Mouse (Mus musculus) stomach, embryonic 14.5 days (tissue): ENCODE data around the gene Ikzf3. TPM values are rescaled to one million over a fixed set of nuclear protein-coding genes. Genes with fewer than 3 reads are reported as not detected.

ENCODE experiments used
- ATAC-seq: fragments of 200-750 bp; cut with Nextera tagmentation; 2 replicates; pipeline ENCODE4 v1.8.0; 2017; ENCODE audit warnings: low read depth, moderate TSS enrichment; ENCODE audit not compliant: insufficient number of reproducible peaks, insufficient read depth, low FRiP score
- H3K27ac ChIP-seq: fragments of 300-500 bp; sonication (generic); 2 replicates; pipeline ENCODE4 v1.5.1; 2014; ENCODE audit warnings: mild to moderate bottlenecking, low read length, moderate library complexity, mixed read lengths
- H3K27me3 ChIP-seq: fragments of 300-500 bp; sonication (generic); 2 replicates; pipeline ENCODE4 v1.6.1; 2014; ENCODE audit warnings: low read length, control low read depth, mixed read lengths; ENCODE audit not compliant: control insufficient read depth, insufficient read depth
- H3K36me3 ChIP-seq: fragments of 300-500 bp; sonication (generic); 2 replicates; pipeline ENCODE4 v1.6.1; 2014; ENCODE audit warnings: mild to moderate bottlenecking, control low read depth, low read length, moderate library complexity, mixed read lengths; ENCODE audit not compliant: control insufficient read depth, insufficient read depth
- H3K4me1 ChIP-seq: fragments of 300-500 bp; sonication (generic); 2 replicates; pipeline ENCODE4 v1.6.1; 2014; ENCODE audit warnings: low read length, control low read depth, mixed read lengths; ENCODE audit not compliant: control insufficient read depth, insufficient read depth
- H3K4me2 ChIP-seq: fragments of 300-500 bp; sonication (generic); replicated peaks from 2 replicates; pipeline ENCODE4 v1.6.1; 2014; ENCODE audit warnings: low read depth, low read length, control low read depth
- H3K4me3 ChIP-seq: fragments of 300-500 bp; sonication (generic); 2 replicates; pipeline ENCODE4 v1.5.1; 2014; ENCODE audit warnings: low read depth, low read length, control low read depth
- H3K9ac ChIP-seq: fragments of 300-500 bp; sonication (generic); replicated peaks from 2 replicates; pipeline ENCODE4 v1.6.1; 2014; ENCODE audit warnings: low read depth, mild to moderate bottlenecking, control low read depth, low read length, moderate library complexity, mixed read lengths
- H3K9me3 ChIP-seq: fragments of 300-500 bp; sonication (generic); 2 replicates; pipeline ENCODE4 v1.6.1; 2016; ENCODE audit warnings: low read depth, low read length, control low read depth; ENCODE audit not compliant: control insufficient read depth
- WGBS: fragments of 180-500 bp; shearing (Covaris S2); extraction: QIAGEN DNeasy Blood & Tissue Kit; methylation state at CpG from one replicate; pipeline ENCODE4 v1.1.7; 2014; 5-methylcytosine and 5-hydroxymethylcytosine counted together
- polyA plus RNA-seq: library from polyadenylated mRNA; unstranded; fragments of >200 nt; fragmentation: Nextera tagmentation; extraction: Ambion mirVana; gene quantifications from 2 replicates; pipeline ENCODE4 v1.2.1, GENCODE M21; 2014

Ikzf3 gene
- polyA plus RNA-seq, 1 experiment from 2014 or later, result 0.23 TPM

DNA sequence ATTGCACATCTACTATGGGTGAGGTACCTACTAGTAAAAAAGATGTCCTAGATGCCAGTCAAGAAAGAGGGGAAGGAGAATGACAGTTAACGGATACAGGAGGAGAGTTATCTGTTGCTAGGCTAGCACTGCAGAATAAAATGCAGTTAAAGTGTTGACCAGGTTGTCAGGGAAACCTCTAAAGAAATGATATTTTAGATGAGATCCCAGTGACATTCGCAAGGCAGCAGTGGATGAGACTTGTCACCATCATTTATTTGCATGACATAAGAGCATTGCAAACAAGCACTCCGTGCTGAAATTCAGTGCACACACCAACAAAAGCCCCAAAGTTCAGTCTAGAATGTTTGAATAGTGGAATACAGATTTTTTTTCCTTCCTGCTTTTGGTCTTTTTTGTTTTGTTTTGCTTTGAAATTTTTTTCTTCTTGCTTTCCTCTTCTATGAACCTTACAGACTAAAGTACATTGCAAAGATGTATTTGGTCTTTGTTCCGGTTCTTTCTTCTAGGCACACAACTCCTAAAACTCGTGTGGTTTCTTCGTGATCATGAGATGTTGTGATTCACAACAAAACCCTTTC is 32.4 kb downstream of the Ikzf3 start:
- Histone ChIP-seq H3K36me3 (no peaks in the 10 kb centered on the region), H3K27me3 (no peaks in the 10 kb centered on the region), H3K9ac (no peak overlapping the region), H3K4me1 (no peaks in the 10 kb centered on the region), H3K9me3 (no peaks in the 10 kb centered on the region), H3K4me2 (no peak overlapping the region), H3K27ac (no peak overlapping the region), H3K4me3 (no peak overlapping the region)
- ATAC-seq, result no peak
- WGBS, result 76% methylated on average over 6 of the region's 6 CpGs

DNA sequence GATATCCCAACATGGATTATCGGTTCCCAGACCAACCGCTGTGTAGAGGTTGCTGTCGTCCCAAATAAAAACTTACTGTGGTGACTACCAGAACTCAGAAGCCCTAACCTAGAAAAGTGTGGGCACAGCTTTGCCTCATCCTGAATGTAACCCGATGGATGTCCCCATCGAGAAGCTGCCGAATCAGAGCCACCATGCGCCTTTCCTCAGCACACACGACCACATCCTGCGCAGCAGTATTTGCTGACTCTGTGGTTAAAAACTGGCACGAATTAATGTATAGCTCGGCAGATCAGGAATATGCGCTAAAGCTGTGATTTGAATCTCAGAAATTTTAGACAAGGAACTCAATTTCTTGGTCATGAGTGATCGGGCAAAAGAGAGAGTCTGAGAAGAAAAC is 33.0 kb downstream of the Ikzf3 start:
- WGBS, result 89% methylated on average over 13 of the region's 13 CpGs
- H3K27ac ChIP-seq, result no peak overlapping the region
- no peak for ATAC-seq
- H3K4me1 ChIP-seq, result no peaks in the 10 kb centered on the region
- no peak overlapping the region for H3K4me2 ChIP-seq
- H3K9me3 ChIP-seq, result no peaks in the 10 kb centered on the region
- H3K9ac ChIP-seq, result no peak overlapping the region
- H3K36me3 ChIP-seq, result no peaks in the 10 kb centered on the region
- H3K27me3 ChIP-seq, result no peaks in the 10 kb centered on the region
- H3K4me3 ChIP-seq, result no peak overlapping the region

DNA sequence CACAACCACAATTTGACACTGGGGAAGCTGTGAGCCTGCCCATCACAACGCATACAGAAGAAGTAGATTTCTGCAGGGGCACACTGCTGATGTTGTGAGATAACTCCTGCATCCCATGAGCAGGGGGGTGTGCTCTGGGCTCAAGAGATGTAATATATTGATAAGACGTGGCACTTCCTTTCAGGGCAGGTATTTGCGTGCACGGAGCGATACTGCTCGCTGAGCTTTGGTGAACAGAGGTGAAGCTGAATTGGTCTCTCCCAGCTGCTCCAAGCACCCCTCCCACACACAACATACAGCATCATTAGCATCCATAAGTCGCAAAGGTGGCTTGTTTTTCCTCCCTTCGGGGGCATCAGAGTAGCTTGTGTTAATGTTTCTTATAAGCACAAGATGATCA is 35.7 kb downstream of the Ikzf3 start:
- H3K27me3 ChIP-seq, result no peaks in the 10 kb centered on the region
- H3K9ac ChIP-seq, result no peak overlapping the region
- H3K4me2 ChIP-seq, result no peak overlapping the region
- no peaks in the 10 kb centered on the region for H3K4me1 ChIP-seq
- 81% methylated on average over 8 of the region's 8 CpGs for WGBS
- no peak overlapping the region for H3K27ac ChIP-seq
- ATAC-seq, result no peak
- no peaks in the 10 kb centered on the region for H3K9me3 ChIP-seq
- H3K4me3 ChIP-seq, result no peak overlapping the region
- no peaks in the 10 kb centered on the region for H3K36me3 ChIP-seq

DNA sequence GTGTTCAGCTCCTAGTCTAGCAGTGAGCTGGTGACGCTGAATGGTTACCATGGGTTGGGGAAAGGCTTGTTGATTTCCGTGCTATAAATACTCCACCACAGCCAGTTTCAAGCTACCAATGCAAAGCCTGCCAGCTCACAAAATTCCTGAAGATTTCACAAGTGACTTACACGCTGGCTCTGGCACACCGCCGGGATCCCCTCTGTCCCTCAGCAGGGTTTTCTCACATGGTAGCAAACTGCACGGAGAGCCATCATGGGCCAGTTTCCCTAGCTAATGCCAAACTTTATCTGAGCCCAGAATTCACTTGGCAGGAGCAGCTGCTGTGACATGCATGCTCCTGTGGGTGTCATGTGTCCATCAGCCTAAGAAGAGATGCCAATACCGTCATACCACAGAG is 36.4 kb downstream of the Ikzf3 start:
- H3K4me3 ChIP-seq, result no peak overlapping the region
- no peak overlapping the region for H3K27ac ChIP-seq
- no peak overlapping the region for H3K9ac ChIP-seq
- H3K4me2 ChIP-seq, result no peak overlapping the region
- no peak for ATAC-seq
- H3K9me3 ChIP-seq, result no peaks in the 10 kb centered on the region
- no peaks in the 10 kb centered on the region for H3K27me3 ChIP-seq
- H3K4me1 ChIP-seq, result no peaks in the 10 kb centered on the region
- 74% methylated on average over 7 of the region's 7 CpGs for WGBS
- no peaks in the 10 kb centered on the region for H3K36me3 ChIP-seq

DNA sequence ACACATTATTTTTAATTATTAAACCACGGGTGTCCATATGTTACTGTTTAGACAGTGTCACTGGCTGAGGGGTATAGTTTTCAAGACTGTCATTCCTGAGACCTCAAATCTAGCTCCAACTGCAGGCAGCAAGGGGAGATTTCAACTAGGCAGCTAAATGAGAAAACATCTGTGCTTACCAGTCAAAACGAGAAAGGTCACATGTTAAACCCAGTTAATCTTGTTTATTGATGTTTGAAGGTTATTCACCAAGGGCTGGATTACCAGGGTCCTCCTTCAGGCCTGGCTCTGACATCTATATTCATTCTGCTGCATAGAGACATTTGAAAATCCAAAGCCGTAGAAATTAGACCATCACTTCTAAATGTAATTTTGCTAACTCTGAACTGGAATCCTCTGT is 40.9 kb downstream of the Ikzf3 start:
- no peak for ATAC-seq
- H3K27ac ChIP-seq, result no peak overlapping the region
- no peaks in the 10 kb centered on the region for H3K9me3 ChIP-seq
- no peak overlapping the region for H3K4me3 ChIP-seq
- no peak overlapping the region for H3K4me2 ChIP-seq
- H3K9ac ChIP-seq, result no peak overlapping the region
- H3K4me1 ChIP-seq, result no peaks in the 10 kb centered on the region
- no peaks in the 10 kb centered on the region for H3K27me3 ChIP-seq
- H3K36me3 ChIP-seq, result no peaks in the 10 kb centered on the region
- WGBS, result 46% methylated on average over 3 of the region's 3 CpGs

DNA sequence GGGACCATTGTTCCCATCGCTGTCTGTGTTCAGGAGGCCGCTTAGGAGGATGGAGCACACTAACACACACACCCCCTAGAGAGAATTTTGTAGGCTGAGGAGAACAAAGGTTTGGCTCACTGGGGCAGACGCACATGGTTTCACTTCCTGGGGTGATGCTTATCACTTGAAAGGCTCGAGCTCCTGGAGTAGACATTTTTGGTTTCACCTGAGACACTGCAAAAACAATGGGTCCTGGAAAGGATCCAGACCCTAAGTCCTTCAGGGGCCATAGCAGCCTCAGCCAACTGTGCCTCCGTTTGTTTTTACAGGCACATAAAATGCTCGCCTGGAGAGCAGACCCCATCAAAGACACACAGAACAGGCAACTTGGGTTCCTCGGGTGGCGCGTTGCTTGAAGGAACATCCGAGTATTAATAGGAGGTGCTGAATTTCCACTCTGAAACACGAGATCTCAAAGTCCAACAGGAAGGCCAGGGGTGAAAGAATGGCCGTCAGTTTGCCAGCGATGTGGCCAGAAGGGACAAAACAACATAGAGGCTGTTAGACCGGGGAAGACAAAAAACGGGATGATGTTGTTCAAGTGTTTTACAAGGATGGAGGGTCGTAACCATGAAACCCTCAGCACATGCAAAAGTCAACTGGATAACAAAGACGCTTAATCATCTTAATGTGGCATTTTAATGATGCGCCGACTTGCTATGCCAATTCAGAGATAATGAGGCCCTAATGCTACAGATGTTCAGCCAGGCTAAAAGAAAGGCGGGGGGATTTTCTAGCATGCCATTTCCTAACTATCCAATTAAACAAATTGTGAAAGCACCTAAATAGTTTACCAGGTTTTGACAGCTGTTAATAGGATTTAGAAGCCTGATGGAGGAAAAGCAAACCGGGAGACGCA is 48.2 kb downstream of the Ikzf3 start:
- H3K9me3 ChIP-seq, result no peaks in the 10 kb centered on the region
- no peak overlapping the region for H3K27ac ChIP-seq
- no peak overlapping the region for H3K4me2 ChIP-seq
- H3K4me3 ChIP-seq, result no peak overlapping the region
- H3K36me3 ChIP-seq, result no peaks in the 10 kb centered on the region
- no peaks in the 10 kb centered on the region for H3K4me1 ChIP-seq
- ATAC-seq, result no peak
- WGBS, result 50% methylated on average over 22 of the region's 22 CpGs
- H3K27me3 ChIP-seq, result no peaks in the 10 kb centered on the region
- H3K9ac ChIP-seq, result no peak overlapping the region

DNA sequence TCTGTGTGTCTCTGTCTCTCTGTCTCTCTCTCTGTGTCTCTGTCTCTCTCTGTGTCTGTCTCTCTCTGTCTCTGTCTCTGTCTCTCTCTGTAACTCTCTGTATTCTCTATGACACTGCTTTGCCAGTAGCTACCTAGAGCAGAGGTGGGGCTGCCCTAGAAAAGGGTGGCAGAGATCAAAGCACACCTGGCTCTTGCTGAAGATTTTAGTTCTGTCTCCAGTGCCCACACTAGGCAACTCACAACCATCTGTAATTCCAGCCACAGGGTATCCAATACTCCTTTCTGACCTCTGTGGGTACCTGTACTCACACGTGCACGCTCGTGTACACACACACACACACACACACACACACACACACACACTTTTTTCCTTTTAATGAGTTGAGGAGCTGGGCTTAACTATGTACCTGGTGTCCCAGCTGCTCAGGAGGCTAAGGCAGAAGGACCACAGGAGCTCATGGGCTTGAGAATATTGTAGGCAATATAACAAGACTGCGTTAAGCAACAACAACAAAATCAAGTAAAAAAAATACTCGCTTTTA is 50.6 kb downstream of the Ikzf3 start:
- ATAC-seq, result no peak
- H3K9me3 ChIP-seq, result no peaks in the 10 kb centered on the region
- no peak overlapping the region for H3K27ac ChIP-seq
- 89% methylated on average over 5 of the region's 5 CpGs for WGBS
- no peak overlapping the region for H3K4me2 ChIP-seq
- no peak overlapping the region for H3K4me3 ChIP-seq
- H3K36me3 ChIP-seq, result no peaks in the 10 kb centered on the region
- H3K27me3 ChIP-seq, result no peaks in the 10 kb centered on the region
- no peak overlapping the region for H3K9ac ChIP-seq
- no peaks in the 10 kb centered on the region for H3K4me1 ChIP-seq

DNA sequence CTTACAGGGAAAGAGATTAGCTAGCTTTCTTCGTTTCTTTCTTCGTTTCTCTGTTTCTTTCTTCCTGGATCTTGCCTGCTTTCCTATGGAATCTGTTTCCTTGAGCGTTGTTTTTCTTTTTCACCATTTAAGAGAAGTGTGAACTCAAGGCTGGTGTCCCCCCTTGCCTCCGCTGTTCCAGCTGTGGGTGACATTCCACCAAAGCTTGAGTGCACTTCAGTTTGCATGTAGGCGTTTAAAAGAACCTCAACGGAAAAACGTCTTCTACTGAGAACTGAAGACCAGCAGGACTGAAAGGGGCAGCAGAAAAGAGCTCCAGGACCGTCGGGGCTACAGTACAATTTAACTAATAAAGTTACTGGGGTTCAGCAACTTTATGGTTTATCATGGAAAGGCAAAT is 52.4 kb downstream of the Ikzf3 start:
- H3K4me3 ChIP-seq, result no peak overlapping the region
- H3K4me1 ChIP-seq, result no peaks in the 10 kb centered on the region
- WGBS, result 74% methylated on average over 9 of the region's 9 CpGs
- no peak overlapping the region for H3K27ac ChIP-seq
- no peaks in the 10 kb centered on the region for H3K27me3 ChIP-seq
- H3K36me3 ChIP-seq, result no peaks in the 10 kb centered on the region
- ATAC-seq, result no peak
- H3K9me3 ChIP-seq, result no peaks in the 10 kb centered on the region
- no peak overlapping the region for H3K4me2 ChIP-seq
- H3K9ac ChIP-seq, result no peak overlapping the region
